Mouse (Mus musculus) splenic B cell, adult 2 months (primary cell): Measurements from ENCODE around the gene Csnk2a1.
"Not testable (repeated sequence)": the region's sequence is repeated elsewhere in the genome, so short reads cannot be mapped to it uniquely, and the experiment has no call there.

Experiments used
- DNase-seq: peaks from one replicate; pipeline ENCODE4 v3.0.0-alpha.2; 2011; ENCODE audit warnings: low read depth, low spot score
- H3K27me3 ChIP-seq: 2 replicates; pipeline ENCODE4 v1.6.1; 2012; ENCODE audit warnings: mild to moderate bottlenecking, low read length, moderate library complexity, mixed read lengths; ENCODE audit not compliant: control insufficient read depth, poor library complexity, insufficient read depth, severe bottlenecking
- H3K36me3 ChIP-seq: 2 replicates; pipeline ENCODE4 v1.6.1; 2012; ENCODE audit warnings: mild to moderate bottlenecking, low read length, moderate library complexity, mixed read lengths; ENCODE audit not compliant: control insufficient read depth, poor library complexity, insufficient read depth, severe bottlenecking

Gene Csnk2a1

GRCm38 (mm10) chr2:152289623-152290022 is 63.0 kb downstream of the Csnk2a1 start:
- not testable (repeated sequence) for H3K27me3 ChIP-seq, DNase-seq, H3K36me3 ChIP-seq

DNA sequence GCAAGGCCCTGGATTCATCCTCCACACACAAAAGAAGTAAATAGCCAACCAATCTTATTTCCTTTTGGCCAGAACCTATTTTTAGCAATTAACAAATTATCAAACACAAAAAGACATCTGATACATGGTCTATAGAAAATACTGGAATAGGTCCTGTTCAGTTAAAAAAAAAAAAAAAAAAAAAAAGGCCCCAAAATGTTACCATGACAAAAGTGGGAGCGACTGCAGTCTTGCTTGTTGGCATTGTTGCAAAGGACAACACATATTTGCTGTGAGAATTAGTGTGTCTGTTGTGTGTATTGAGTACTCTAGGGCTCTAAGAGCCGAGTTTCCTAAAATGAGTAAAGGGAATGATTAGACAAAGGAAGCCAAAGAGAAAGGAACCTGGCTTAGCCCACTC is 65.8 kb downstream of the Csnk2a1 start:
- H3K27me3 ChIP-seq = no peaks in the 10 kb centered on the region
- H3K36me3 ChIP-seq = no peaks in the 10 kb centered on the region
- no peak for DNase-seq

DNA sequence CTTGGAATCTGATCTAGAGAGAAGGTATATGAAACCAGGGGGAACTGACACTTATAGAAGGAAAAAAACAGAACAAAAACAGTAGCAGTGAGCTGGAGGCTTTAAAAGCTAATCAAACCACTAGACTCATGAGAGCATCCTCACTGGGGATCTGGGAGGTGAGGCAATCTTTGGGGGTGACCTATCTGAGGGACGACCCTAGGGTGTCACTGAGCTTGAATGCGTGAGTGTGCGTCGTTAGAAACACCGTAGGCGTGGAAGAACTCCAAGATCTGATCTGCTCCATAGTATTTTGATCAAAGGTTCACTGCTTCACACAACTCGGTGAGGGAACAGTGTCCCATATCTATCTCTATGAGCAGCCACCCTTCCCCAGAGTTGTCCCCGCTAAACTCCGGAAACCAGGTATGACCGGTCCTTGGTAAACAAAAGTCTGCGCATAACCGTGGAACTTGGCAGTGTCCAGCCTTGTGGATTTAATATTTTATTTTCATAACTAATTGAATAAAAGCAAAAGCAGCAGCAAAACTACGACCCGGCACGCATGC is 66.6 kb downstream of the Csnk2a1 start:
- H3K36me3 ChIP-seq = no peaks in the 10 kb centered on the region
- no peak for DNase-seq
- no peaks in the 10 kb centered on the region for H3K27me3 ChIP-seq

- peak; percentile 96 for DNase-seq
Observed at GRCm38 (mm10) chr2:152293727-152294475, 67.3 kb downstream of the Csnk2a1 start, which contains the start of gene Tbc1d20. Gene Tbc1d20 (plus strand): TSS chr2:152293828.

DNA sequence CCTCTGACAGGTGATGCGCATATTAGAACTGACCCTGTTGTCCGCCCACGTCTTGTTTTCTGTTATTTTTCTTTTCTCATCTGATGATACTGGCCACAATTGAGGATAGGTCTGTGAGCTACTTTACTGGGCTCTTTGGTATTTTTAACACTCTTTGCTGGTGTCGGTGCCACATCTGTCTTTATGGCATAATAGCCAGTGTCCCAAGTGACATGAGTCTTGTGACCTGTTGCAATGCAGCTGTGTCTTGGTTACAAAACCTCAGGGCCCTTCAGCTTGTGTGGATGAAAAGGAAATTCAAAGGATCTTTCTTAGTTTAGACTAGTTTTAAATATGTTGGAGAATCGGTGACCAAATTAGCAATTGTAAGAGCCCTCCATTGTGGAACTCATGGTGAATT is 67.9 kb downstream of the Csnk2a1 start:
- Histone ChIP-seq H3K27me3 (no peaks in the 10 kb centered on the region), H3K36me3 (no peaks in the 10 kb centered on the region)
- peak; percentile 15 for DNase-seq

More at GRCm38 (mm10) chr2:152293727-152294475, 67.3 kb downstream of the Csnk2a1 start, which contains the start of gene Tbc1d20:
- H3K27me3 ChIP-seq = no peaks in the 10 kb centered on the region
- H3K36me3 ChIP-seq = no peaks in the 10 kb centered on the region

- no peak for DNase-seq
- Histone ChIP-seq H3K36me3 (peaks cover 17% of the 10 kb centered on the region), H3K27me3 (no peaks in the 10 kb centered on the region)
Observed at GRCm38 (mm10) chr2:152302862-152303261, 76.2 kb downstream of the Csnk2a1 start.

GRCm38 (mm10) chr2:152303781-152304180 is 77.1 kb downstream of the Csnk2a1 start:
- H3K27me3 ChIP-seq = no peaks in the 10 kb centered on the region
- H3K36me3 ChIP-seq = peaks cover 23% of the 10 kb centered on the region
- DNase-seq = no peak

- Histone ChIP-seq H3K27me3 (no peaks in the 10 kb centered on the region), H3K36me3 (peaks cover 29% of the 10 kb centered on the region)
- DNase-seq = no peak
Observed at GRCm38 (mm10) chr2:152305480-152305879, 78.8 kb downstream of the Csnk2a1 start.

DNA sequence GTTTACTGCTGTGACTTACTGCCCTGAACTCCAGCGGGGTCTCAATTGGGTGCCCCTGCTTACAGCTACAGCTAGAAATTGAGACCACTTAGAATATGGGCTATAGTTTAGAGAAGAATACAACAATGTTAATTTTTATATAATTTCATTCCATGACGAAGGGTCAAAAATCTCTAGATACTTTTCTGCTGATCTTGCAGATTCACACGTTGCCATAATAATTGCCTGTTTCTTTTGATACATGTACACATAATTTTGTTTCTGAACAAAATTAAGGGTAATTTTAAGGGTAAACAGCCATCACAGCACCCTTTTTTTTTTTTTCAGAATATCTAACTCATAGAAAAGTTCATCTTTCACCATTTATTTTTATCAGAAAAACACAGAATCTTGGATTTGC is 80.5 kb downstream of the Csnk2a1 start:
- H3K27me3 ChIP-seq = no peaks in the 10 kb centered on the region
- H3K36me3 ChIP-seq = peaks cover 34% of the 10 kb centered on the region
- no peak for DNase-seq

- no peak for DNase-seq
- peaks cover 26% of the 10 kb centered on the region for H3K36me3 ChIP-seq
- no peaks in the 10 kb centered on the region for H3K27me3 ChIP-seq
Observed at GRCm38 (mm10) chr2:152312996-152313395, 86.4 kb downstream of the Csnk2a1 start.

DNA sequence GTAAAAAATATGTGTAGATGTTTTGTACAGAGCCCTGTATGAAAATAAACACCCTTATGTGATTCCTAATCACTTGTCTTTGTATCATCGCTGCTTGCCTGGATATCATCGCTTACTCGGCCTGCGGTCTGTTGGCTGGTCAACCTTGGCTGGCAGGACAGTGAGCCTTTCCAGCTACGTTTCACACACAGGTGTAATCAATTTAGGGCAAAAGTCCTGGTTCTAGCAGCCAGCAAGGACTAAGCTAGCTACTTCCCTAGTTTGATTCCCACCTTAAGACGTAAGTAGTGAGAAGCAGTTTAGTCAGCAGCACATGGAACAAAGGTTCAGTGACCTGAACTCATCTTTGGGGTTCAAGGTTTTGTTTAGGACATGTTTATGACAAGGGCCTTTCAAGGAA is 87.3 kb downstream of the Csnk2a1 start:
- no peak for DNase-seq
- no peaks in the 10 kb centered on the region for H3K27me3 ChIP-seq
- H3K36me3 ChIP-seq = peaks cover 21% of the 10 kb centered on the region

- DNase-seq = no peak
- H3K36me3 ChIP-seq = peaks cover 11% of the 10 kb centered on the region
- no peaks in the 10 kb centered on the region for H3K27me3 ChIP-seq
Observed at GRCm38 (mm10) chr2:152317054-152317453, 90.4 kb downstream of the Csnk2a1 start.

DNA sequence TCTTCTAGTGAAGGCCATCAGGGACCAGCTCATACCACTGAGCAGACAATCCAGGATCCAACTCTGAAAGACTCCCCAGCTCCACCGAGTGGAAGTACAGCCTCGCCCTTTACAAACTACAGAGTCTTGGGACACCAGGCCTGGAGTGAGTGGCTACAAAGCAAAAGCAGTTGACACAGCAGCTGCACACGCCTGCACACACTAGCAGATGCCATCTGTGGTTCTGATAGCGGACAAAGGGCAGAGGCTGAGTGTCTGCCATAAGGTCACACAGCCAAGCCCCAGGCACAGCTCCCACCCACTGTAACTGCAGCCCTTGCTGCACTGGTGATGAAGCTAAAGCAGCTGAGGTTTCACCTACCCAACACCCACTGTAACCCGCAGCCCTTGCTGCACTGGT is 94.9 kb downstream of the Csnk2a1 start:
- H3K36me3 ChIP-seq = peaks cover 6% of the 10 kb centered on the region
- H3K27me3 ChIP-seq = no peaks in the 10 kb centered on the region
- no peak for DNase-seq

- Histone ChIP-seq H3K27me3 (no peaks in the 10 kb centered on the region), H3K36me3 (peaks cover 10% of the 10 kb centered on the region)
- no peak for DNase-seq
Observed at GRCm38 (mm10) chr2:152322198-152322597, 95.6 kb downstream of the Csnk2a1 start.

DNA sequence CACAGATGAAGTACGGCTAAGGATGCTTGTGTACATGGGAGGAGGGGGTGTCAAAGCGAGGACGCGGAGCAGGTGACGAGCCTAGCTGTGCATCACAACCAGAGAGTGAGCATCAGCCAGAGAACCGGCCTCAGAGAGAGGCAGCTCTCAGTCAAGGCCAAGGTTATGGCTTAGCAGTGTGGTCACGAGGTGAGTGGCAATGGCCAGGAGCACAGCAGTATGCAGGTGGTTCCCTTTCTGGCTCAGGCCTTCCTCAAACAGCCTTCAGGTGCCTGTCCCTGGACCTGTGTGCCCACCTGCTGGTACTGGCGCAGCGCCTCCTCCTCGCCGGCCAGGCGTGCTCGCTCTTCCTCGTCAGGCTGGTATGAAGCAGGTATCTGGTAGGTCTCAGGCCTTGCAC is 97.3 kb downstream of the Csnk2a1 start:
- no peak for DNase-seq
- Histone ChIP-seq H3K36me3 (peaks cover 8% of the 10 kb centered on the region), H3K27me3 (no peaks in the 10 kb centered on the region)
